12 mouse cellular contexts compared by ENCODE assay signal in the genomic region with DNA sequence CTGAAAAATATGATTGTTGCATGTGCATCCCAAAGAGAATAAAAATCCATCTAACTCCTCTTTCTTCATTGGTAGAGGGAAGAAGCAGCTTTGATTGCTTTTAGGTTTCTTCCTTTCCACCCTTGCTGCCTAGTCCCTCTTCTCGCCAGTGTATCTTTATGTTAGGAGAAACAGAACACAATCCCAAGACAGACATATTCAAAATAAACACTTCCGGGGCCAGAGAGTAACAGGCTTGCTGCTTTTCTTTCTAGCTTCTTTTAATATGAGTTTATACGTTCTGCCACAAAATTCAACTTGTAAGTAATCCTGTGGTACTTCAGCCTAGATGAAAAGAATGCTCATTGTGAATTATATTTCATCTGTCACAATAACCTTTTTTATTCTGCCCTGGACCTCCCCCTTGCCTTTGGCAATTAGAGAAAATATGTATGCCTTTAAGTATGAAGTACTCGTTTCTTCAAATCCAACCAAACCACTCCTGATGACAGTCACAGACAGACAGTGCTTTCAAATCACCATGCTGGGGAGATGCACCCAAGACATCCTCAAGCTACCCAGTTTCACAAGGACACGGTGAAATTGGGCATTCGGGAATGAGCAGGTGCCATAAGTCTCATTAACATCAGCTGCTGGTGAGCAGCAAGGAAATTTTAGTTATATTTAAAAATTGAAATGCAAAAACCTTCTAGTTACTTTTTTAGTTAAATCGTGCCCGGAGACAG.
DNase-seq lines count a peak whose midpoint lies in the region; ATAC-seq and TF ChIP-seq lines count a peak whose summit lies in the region.
"Had no signal": no experiment of that assay in that cellular context is flagged by ENCODE, and none has a peak within 500 bp of the region (broad histone marks: within the 10 kb centered on the region; RNA-seq: fewer than 3 reads in every experiment).

No protein-coding gene starts in this region.

- peak overlapping the region; percentile 84 for H3K9ac ChIP-seq in hindbrain, embryonic 15.5 days
- H3K9ac ChIP-seq in neural tube, embryonic 12.5 days = peak overlapping the region; percentile 74
- no peak overlapping the region for H3K9ac ChIP-seq in lung, postnatal 0 days (replicated peaks; ENCODE audit: low read depth)
- H3K9ac ChIP-seq: liver, embryonic 14.5 days had no signal

- TF ChIP-seq EP300 in lung, postnatal 0 days (IDR thresholded peaks at IDR 0.05) = no peak

- H3K36me3 ChIP-seq in forebrain, embryonic 10.5 days (replicated peaks) = no peaks in the 10 kb centered on the region
- H3K36me3 ChIP-seq in hindbrain, embryonic 15.5 days = no peaks in the 10 kb centered on the region
- no peaks in the 10 kb centered on the region for H3K36me3 ChIP-seq in neural tube, embryonic 12.5 days
- no peaks in the 10 kb centered on the region for H3K36me3 ChIP-seq in lung, postnatal 0 days (ENCODE audit: insufficient read depth, low read length)

- no peaks in the 10 kb centered on the region for H3K27me3 ChIP-seq in forebrain, embryonic 10.5 days (ENCODE audit: poor library complexity, severe bottlenecking)
- H3K27me3 ChIP-seq in hindbrain, embryonic 15.5 days = no peaks in the 10 kb centered on the region
- no peaks in the 10 kb centered on the region for H3K27me3 ChIP-seq in neural tube, embryonic 12.5 days (replicated peaks)
- H3K27me3 ChIP-seq in lung, postnatal 0 days (replicated peaks; ENCODE audit: insufficient read depth, low read length) = no peaks in the 10 kb centered on the region

- 56% methylated on average over 8 of the region's 8 CpGs for WGBS in forebrain, embryonic 10.5 days
- WGBS in hindbrain, embryonic 15.5 days = 13% methylated on average over 8 of the region's 8 CpGs
- 17% methylated on average over 8 of the region's 8 CpGs for WGBS in neural tube, embryonic 12.5 days
- 71% methylated on average over 8 of the region's 8 CpGs for WGBS in lung, postnatal 0 days

- peak overlapping the region; percentile 43 for H3K4me3 ChIP-seq in forebrain, embryonic 10.5 days
- H3K4me3 ChIP-seq in hindbrain, embryonic 15.5 days = peak overlapping the region; percentile 50
- peak overlapping the region; percentile 28 for H3K4me3 ChIP-seq in neural tube, embryonic 12.5 days
- H3K4me3 ChIP-seq in lung, postnatal 0 days (ENCODE audit: low read depth, low read length) = no peak overlapping the region

- peak; percentile 29 to 38 for DNase-seq in left cerebral cortex, postnatal 25 days (ENCODE audit: low spot score in 2 of 2)
- DNase-seq in left cerebral cortex, adult 8-10 months (ENCODE audit: low spot score in 2 of 2) = no peak
- DNase-seq in forebrain, embryonic 10.5 days (ENCODE audit: extremely low spot score, low spot score) = no peak
- no peak for DNase-seq in adrenal gland, adult 2 months
- no peak for DNase-seq in lung, postnatal 0 days (ENCODE audit: low spot score)
- DNase-seq in adrenal gland, postnatal 25 days = no peak
- DNase-seq: kidney, adult 18-20 months; layer of hippocampus, adult 9-11 months; thymus, adult 2 months had no signal

- peak overlapping the region; percentile 84 for H3K27ac ChIP-seq in forebrain, embryonic 10.5 days
- H3K27ac ChIP-seq in hindbrain, embryonic 15.5 days (replicated peaks) = peak overlapping the region; percentile 94
- peak overlapping the region; percentile 78 for H3K27ac ChIP-seq in neural tube, embryonic 12.5 days
- no peak overlapping the region for H3K27ac ChIP-seq in lung, postnatal 0 days (ENCODE audit: low read length)
- H3K27ac ChIP-seq: liver, embryonic 14.5 days had no signal

- no peaks in the 10 kb centered on the region for H3K9me3 ChIP-seq in forebrain, embryonic 10.5 days
- no peaks in the 10 kb centered on the region for H3K9me3 ChIP-seq in hindbrain, embryonic 15.5 days
- H3K9me3 ChIP-seq in neural tube, embryonic 12.5 days = no peaks in the 10 kb centered on the region
- H3K9me3 ChIP-seq in lung, postnatal 0 days (ENCODE audit: low read length) = no peaks in the 10 kb centered on the region

- intact Hi-C loops in left cerebral cortex, postnatal 25 days (cut with DNase I) = loop anchor here (2.0 to 5.0 kb wide), 4 partner anchors 81 to 227 kb away; no protein-coding TSS in a partner anchor

- peaks cover 78% of the 10 kb centered on the region for H3K4me1 ChIP-seq in forebrain, embryonic 10.5 days
- no peaks in the 10 kb centered on the region for H3K4me1 ChIP-seq in hindbrain, embryonic 15.5 days (replicated peaks)
- H3K4me1 ChIP-seq in neural tube, embryonic 12.5 days = no peaks in the 10 kb centered on the region
- H3K4me1 ChIP-seq in lung, postnatal 0 days (ENCODE audit: insufficient read depth, low read depth, low read length) = no peaks in the 10 kb centered on the region

- no peak for ATAC-seq in hindbrain, embryonic 15.5 days (ENCODE audit: low FRiP score, low read depth)
- ATAC-seq in neural tube, embryonic 12.5 days (ENCODE audit: low FRiP score, low read depth) = no peak
- ATAC-seq in lung, postnatal 0 days = no peak

- H3K4me2 ChIP-seq in hindbrain, embryonic 15.5 days = peak overlapping the region; percentile 59
- H3K4me2 ChIP-seq in neural tube, embryonic 12.5 days (replicated peaks) = peak overlapping the region; percentile 65
- H3K4me2 ChIP-seq in lung, postnatal 0 days (replicated peaks; ENCODE audit: low read depth, low read length) = no peak overlapping the region

- TF ChIP-seq CTCF in lung, postnatal 0 days (IDR thresholded peaks at IDR 0.05) = no peak

Comparison
In these comparisons a context has a peak if more than half of its experiments do, and no peak if none do; other contexts are left out.
1. DNase-seq: peak in left cerebral cortex, postnatal 25 days (2 of 2); none in left cerebral cortex, adult 8-10 months (0 of 2), forebrain, embryonic 10.5 days (single experiment), adrenal gland, adult 2 months (single experiment), lung, postnatal 0 days (single experiment) and adrenal gland, postnatal 25 days (single experiment).